ENCODE assay signal across 11 mouse cellular contexts in the genomic region with DNA sequence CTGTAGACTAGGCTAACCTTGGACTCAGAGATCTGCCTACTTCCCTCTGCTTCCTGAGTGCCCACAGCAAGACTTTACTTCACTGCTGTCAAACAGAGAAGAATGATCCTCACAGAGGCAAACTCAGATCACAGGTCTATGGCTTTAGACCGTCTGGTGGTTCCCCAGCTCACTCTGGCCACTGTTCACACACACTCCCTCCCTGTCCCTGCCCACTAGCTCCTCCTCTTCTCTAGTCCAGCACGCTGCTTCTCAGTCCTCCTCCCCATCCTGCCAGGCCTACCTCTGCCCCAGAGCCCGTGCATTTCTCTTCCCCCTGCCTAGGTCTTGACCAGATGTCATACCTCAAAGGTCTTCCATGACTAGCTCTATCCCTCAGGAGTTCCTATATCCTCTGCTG.
"Had no signal": no experiment of that assay in that cellular context is flagged by ENCODE, and none has a peak within 500 bp of the region (broad histone marks: within the 10 kb centered on the region; RNA-seq: fewer than 3 reads in every experiment).

No protein-coding gene starts in this region.

- H3K9ac ChIP-seq: kidney, embryonic 15.5 days; limb, embryonic 13.5 days; midbrain, embryonic 15.5 days; stomach, embryonic 15.5 days had no signal

- H3K27me3 ChIP-seq: kidney, embryonic 15.5 days; limb, embryonic 13.5 days; midbrain, embryonic 15.5 days; stomach, embryonic 15.5 days had no signal

- DNase-seq: kidney, adult 2 months; kidney, postnatal 14 days; left cerebral cortex, postnatal 4 days; lung, adult 18-20 months; thymus, postnatal 4 days had no signal

- H3K4me1 ChIP-seq: limb, embryonic 13.5 days; midbrain, embryonic 15.5 days had no signal

- ATAC-seq: intestine, embryonic 16.5 days; midbrain, embryonic 15.5 days had no signal

- H3K4me2 ChIP-seq: kidney, embryonic 15.5 days; limb, embryonic 13.5 days; midbrain, embryonic 11.5 days; midbrain, embryonic 15.5 days; stomach, embryonic 15.5 days had no signal

- H3K9me3 ChIP-seq: kidney, embryonic 15.5 days; limb, embryonic 13.5 days; midbrain, embryonic 15.5 days; stomach, embryonic 15.5 days had no signal

- H3K36me3 ChIP-seq: kidney, embryonic 15.5 days; limb, embryonic 13.5 days; midbrain, embryonic 15.5 days; stomach, embryonic 15.5 days had no signal

- H3K27ac ChIP-seq: kidney, embryonic 15.5 days; limb, embryonic 13.5 days; midbrain, embryonic 15.5 days; stomach, embryonic 15.5 days had no signal

- H3K4me3 ChIP-seq: kidney, embryonic 15.5 days; limb, embryonic 13.5 days; midbrain, embryonic 15.5 days; stomach, embryonic 15.5 days had no signal
